Mouse (Mus musculus) MEL (cell line): ENCODE data around the gene Foxd2. TPM values are rescaled to one million over a fixed set of nuclear protein-coding genes. Genes with fewer than 3 reads are reported as not detected.

Source experiments
- DNase-seq: peaks from one replicate; pipeline ENCODE4 v3.0.0; 2011; ENCODE audit warnings: low read depth, low spot score
- H3K27ac ChIP-seq: 2 replicates; pipeline ENCODE4 v1.5.1; 2012; ENCODE audit warnings: low read depth, mild to moderate bottlenecking, control low read depth, low read length, moderate library complexity; ENCODE audit not compliant: control insufficient read depth
- H3K27me3 ChIP-seq, 2 experiments: fragments of 150-350 bp in 1 of 2; sonication (generic) in 1 of 2; 2 replicates each; pipeline ENCODE4 v1.6.1; 2012; ENCODE audit warnings: low read length in 2 of 2, mild to moderate bottlenecking in 2 of 2, improper control_type of control experiment in 1 of 2, moderate library complexity in 1 of 2; ENCODE audit not compliant: insufficient read depth in 2 of 2, control insufficient read depth in 1 of 2
- H3K36me3 ChIP-seq, 2 experiments: 2 replicates each; pipeline ENCODE4 v1.6.1; 2012 to 2014; ENCODE audit warnings: low read length in 2 of 2, improper control_type of control experiment in 1 of 2, inconsistent platforms in 1 of 2, mild to moderate bottlenecking in 1 of 2; ENCODE audit not compliant: insufficient read depth in 2 of 2, control insufficient read depth in 1 of 2
- H3K4me1 ChIP-seq, 2 experiments: fragments of 150-350 bp in 1 of 2; sonication (generic) in 1 of 2; 2 replicates each; pipeline ENCODE4 v1.6.1; 2012; ENCODE audit warnings: low read length in 2 of 2, improper control_type of control experiment in 1 of 2, mild to moderate bottlenecking in 1 of 2; ENCODE audit not compliant: insufficient read depth in 2 of 2, control insufficient read depth in 1 of 2
- H3K4me3 ChIP-seq, 2 experiments: fragments of 150-350 bp in 1 of 2; sonication (generic) in 1 of 2; 2 replicates each; pipeline ENCODE4 v1.5.1; 2012; ENCODE audit warnings: low read depth in 2 of 2, low read length in 2 of 2, mild to moderate bottlenecking in 2 of 2, moderate library complexity in 2 of 2, control low read depth in 1 of 2, improper control_type of control experiment in 1 of 2; ENCODE audit not compliant: control insufficient read depth in 1 of 2, insufficient read depth in 1 of 2
- H3K79me2 ChIP-seq: 2 replicates; pipeline ENCODE4 v1.6.1; 2012; ENCODE audit warnings: mild to moderate bottlenecking, low read length, moderate library complexity; ENCODE audit not compliant: control insufficient read depth, poor library complexity, insufficient read depth
- H3K9ac ChIP-seq: 2 replicates; pipeline ENCODE4 v1.6.1; 2012; ENCODE audit warnings: low read depth, mild to moderate bottlenecking, control low read depth, low read length, moderate library complexity; ENCODE audit not compliant: control insufficient read depth, poor library complexity, severe bottlenecking
- H3K9me3 ChIP-seq: fragments of 150-350 bp; sonication (generic); replicated peaks from 2 replicates; pipeline ENCODE4 v1.6.1; 2012; ENCODE audit warnings: mild to moderate bottlenecking, low read length, improper control_type of control experiment, moderate library complexity; ENCODE audit not compliant: insufficient read depth
- BHLHE40 ChIP-seq: IDR thresholded peaks from 2 replicates; pipeline ENCODE4 v1.6.1; 2012; ENCODE audit warnings: low read depth, mild to moderate bottlenecking, inconsistent platforms, low read length, improper control_type of control experiment, borderline replicate concordance
- CHD2 ChIP-seq: IDR thresholded peaks from 2 replicates; pipeline ENCODE4 v1.6.1; 2011; ENCODE audit warnings: low read length, improper control_type of control experiment
- CTCF ChIP-seq, 3 experiments: IDR thresholded peaks in 2 of 3; conservative IDR thresholded peaks in 1 of 3; 2 replicates each; pipeline ENCODE4 v1.5.1; 2011 to 2012; ENCODE audit warnings: low read length in 3 of 3, low read depth in 2 of 3, mild to moderate bottlenecking in 2 of 3, improper control_type of control experiment in 1 of 3, inconsistent platforms in 1 of 3, mixed read lengths in 1 of 3, moderate library complexity in 1 of 3; ENCODE audit not compliant: control insufficient read depth in 1 of 3, insufficient read depth in 1 of 3, poor library complexity in 1 of 3, severe bottlenecking in 1 of 3
- E2F4 ChIP-seq: IDR thresholded peaks from 2 replicates; pipeline ENCODE4 v1.6.1; 2011; ENCODE audit warnings: low read depth, low read length, improper control_type of control experiment, borderline replicate concordance
- ELF1 ChIP-seq: IDR thresholded peaks from 2 replicates; pipeline ENCODE4 v1.6.1; 2014; ENCODE audit warnings: low read depth, mild to moderate bottlenecking, inconsistent platforms, low read length, improper control_type of control experiment, moderate library complexity
- ETS1 ChIP-seq: IDR thresholded peaks from 2 replicates; pipeline ENCODE4 v1.6.1; 2012; ENCODE audit warnings: low read depth, mild to moderate bottlenecking, inconsistent platforms, low read length, improper control_type of control experiment, moderate library complexity
- GATA1 ChIP-seq: IDR thresholded peaks from 2 replicates; pipeline ENCODE4 v1.6.1; 2011; ENCODE audit warnings: low read depth, low read length, improper control_type of control experiment
- HCFC1 ChIP-seq: IDR thresholded peaks from 2 replicates; pipeline ENCODE4 v1.6.1; 2012; ENCODE audit warnings: low read depth, mild to moderate bottlenecking, inconsistent platforms, low read length, improper control_type of control experiment, moderate library complexity
- JUND ChIP-seq: IDR thresholded peaks from 2 replicates; pipeline ENCODE4 v1.6.1; 2011; ENCODE audit warnings: low read depth, mild to moderate bottlenecking, improper control_type of control experiment, low read length
- KAT2A ChIP-seq: conservative IDR thresholded peaks from 2 replicates; pipeline ENCODE4 v1.6.1; 2012; ENCODE audit warnings: low read depth, low read length, improper control_type of control experiment, inconsistent platforms
- MAFK ChIP-seq: IDR thresholded peaks from 2 replicates; pipeline ENCODE4 v1.6.1; 2011; ENCODE audit warnings: low read depth, mild to moderate bottlenecking, low read length, improper control_type of control experiment, borderline replicate concordance
- MAX ChIP-seq: IDR thresholded peaks from 2 replicates; pipeline ENCODE4 v1.6.1; 2011; ENCODE audit warnings: low read length, improper control_type of control experiment
- MAZ ChIP-seq: IDR thresholded peaks from 2 replicates; pipeline ENCODE4 v1.6.1; 2012; ENCODE audit warnings: low read depth, mild to moderate bottlenecking, inconsistent platforms, low read length, improper control_type of control experiment
- MEF2A ChIP-seq: IDR thresholded peaks from 2 replicates; pipeline ENCODE4 v1.6.1; 2014; ENCODE audit warnings: low read depth, mild to moderate bottlenecking, inconsistent platforms, low read length, improper control_type of control experiment; ENCODE audit not compliant: poor library complexity, insufficient replicate concordance, severe bottlenecking; ENCODE audit errors: extremely low read depth
- MYB ChIP-seq: IDR thresholded peaks from 2 replicates; pipeline ENCODE4 v1.6.1; 2011; ENCODE audit warnings: mild to moderate bottlenecking, low read depth, low read length, improper control_type of control experiment
- MYC ChIP-seq: IDR thresholded peaks from 2 replicates; pipeline ENCODE4 v1.6.1; 2011; ENCODE audit warnings: low read depth, mild to moderate bottlenecking, low read length, improper control_type of control experiment, moderate library complexity
- NELFE ChIP-seq: IDR thresholded peaks from 2 replicates; pipeline ENCODE4 v1.6.1; 2011; ENCODE audit warnings: low read depth, low read length, improper control_type of control experiment
- NRF1 ChIP-seq: IDR thresholded peaks from 2 replicates; pipeline ENCODE4 v1.6.1; 2014; ENCODE audit warnings: low read depth, mild to moderate bottlenecking, inconsistent platforms, low read length, improper control_type of control experiment, moderate library complexity; ENCODE audit not compliant: poor library complexity, insufficient read depth, severe bottlenecking
- POLR2A ChIP-seq, 2 experiments: IDR thresholded peaks; 2 replicates each; pipeline ENCODE4 v1.6.1; 2011 to 2012; ENCODE audit warnings: low read length in 2 of 2, mild to moderate bottlenecking in 2 of 2, control low read depth in 1 of 2, improper control_type of control experiment in 1 of 2, low read depth in 1 of 2, moderate library complexity in 1 of 2; ENCODE audit not compliant: control insufficient read depth in 1 of 2, insufficient read depth in 1 of 2, poor library complexity in 1 of 2
- RAD21 ChIP-seq: IDR thresholded peaks from 2 replicates; pipeline ENCODE4 v1.6.1; 2011; ENCODE audit warnings: mild to moderate bottlenecking, low read depth, low read length, improper control_type of control experiment
- RCOR1 ChIP-seq: IDR thresholded peaks from 2 replicates; pipeline ENCODE4 v1.6.1; 2012; ENCODE audit warnings: low read depth, mild to moderate bottlenecking, inconsistent platforms, low read length, improper control_type of control experiment
- SIN3A ChIP-seq: IDR thresholded peaks from 2 replicates; pipeline ENCODE4 v1.6.1; 2012; ENCODE audit warnings: low read length, improper control_type of control experiment, inconsistent platforms
- SMC3 ChIP-seq: IDR thresholded peaks from 2 replicates; pipeline ENCODE4 v1.6.1; 2011; ENCODE audit warnings: low read depth, low read length, improper control_type of control experiment
- TAL1 ChIP-seq: IDR thresholded peaks from 2 replicates; pipeline ENCODE4 v1.6.1; 2012; ENCODE audit warnings: mild to moderate bottlenecking, inconsistent platforms, low read length, moderate library complexity, mixed read lengths
- UBTF ChIP-seq: IDR thresholded peaks from 2 replicates; pipeline ENCODE4 v1.6.1; 2012; ENCODE audit warnings: low read depth, mild to moderate bottlenecking, inconsistent platforms, low read length, improper control_type of control experiment, moderate library complexity, borderline replicate concordance; ENCODE audit not compliant: insufficient read depth
- USF1 ChIP-seq: IDR thresholded peaks from 2 replicates; pipeline ENCODE4 v1.6.1; 2014; ENCODE audit warnings: low read depth, mild to moderate bottlenecking, inconsistent platforms, low read length, improper control_type of control experiment, moderate library complexity
- USF2 ChIP-seq, 2 experiments: IDR thresholded peaks; 2 replicates each; pipeline ENCODE4 v1.6.1; 2011 to 2012; ENCODE audit warnings: improper control_type of control experiment in 2 of 2, low read length in 2 of 2, borderline replicate concordance in 1 of 2, inconsistent platforms in 1 of 2, low read depth in 1 of 2, mild to moderate bottlenecking in 1 of 2; ENCODE audit not compliant: insufficient read depth in 1 of 2
- ZC3H11A ChIP-seq: IDR thresholded peaks from 2 replicates; pipeline ENCODE4 v1.6.1; 2012; ENCODE audit warnings: low read depth, mild to moderate bottlenecking, inconsistent platforms, low read length, improper control_type of control experiment
- ZMIZ1 ChIP-seq: IDR thresholded peaks from 2 replicates; pipeline ENCODE4 v1.6.1; 2012; ENCODE audit warnings: low read depth, mild to moderate bottlenecking, inconsistent platforms, low read length, improper control_type of control experiment, moderate library complexity
- ZNF384 ChIP-seq: IDR thresholded peaks from 2 replicates; pipeline ENCODE4 v1.6.1; 2012; ENCODE audit warnings: low read depth, mild to moderate bottlenecking, inconsistent platforms, low read length, improper control_type of control experiment
- polyA plus RNA-seq, 2 experiments: library from polyadenylated mRNA; stranded (reverse) in 1 of 2; unstranded in 1 of 2; fragments of >175 nt in 1 of 2; fragments of >200 nt in 1 of 2; gene quantifications; 2 replicates each; pipeline versions ENCODE4 v1.2.1 to v1.2.4; 2012; ENCODE audit warnings: low replicate concordance in 2 of 2, low read depth in 1 of 2; ENCODE audit not compliant: insufficient read length in 2 of 2, insufficient read depth in 1 of 2, missing spikeins in 1 of 2
- total RNA-seq: library from RNA; depleted of rRNA; stranded (reverse); fragments of 300-350 nt; gene quantifications from 2 replicates; pipeline ENCODE4 v1.2.3, GENCODE M21; 2012

Gene Foxd2
- total and polyA plus RNA-seq, 3 experiments: 0.73 to 1.1 TPM; not detected in 1

GRCm38 (mm10) chr4:114947395-114947794, 38.7 kb upstream of the Foxd2 start:
- Histone ChIP-seq H3K9me3 (no peaks in the 10 kb centered on the region), H3K4me1 (0 out of 4 replicates have a peak, but pooled peaks cover 0 to 2% of the 10 kb centered on the region in 2 experiments), H3K27me3 (no peaks in the 10 kb centered on the region; a peak in 1 of 4 replicates), H3K27ac (no peak overlapping the region)
- peak; percentile 82 for DNase-seq
- TF ChIP-seq UBTF (no peak), ZMIZ1 (no peak), CHD2 (no peak), RAD21 (peak; percentile 95), RCOR1 (no peak), ETS1 (no peak), POLR2A (IDR thresholded peaks at IDR 0.05; ENCODE audit: control insufficient read depth in 1 of 2, insufficient read depth in 1 of 2, low read depth in 1 of 2, low read length in 2 of 2, poor library complexity in 1 of 2) (no peak), MYC (no peak), GATA1 (no peak), SIN3A (0 out of 2 replicates have a peak, but pooled peaks have one; percentile 43), HCFC1 (no peak), SMC3 (peak; percentile 85), MAX (no peak), BHLHE40 (no peak), USF2 (IDR thresholded peaks at IDR 0.05; ENCODE audit: borderline replicate concordance in 1 of 2, insufficient read depth in 1 of 2, low read depth in 1 of 2, low read length in 2 of 2) (no peak), USF1 (no peak), MEF2A (no peak), NRF1 (no peak), E2F4 (no peak), CTCF (IDR thresholded peaks at IDR 0.05 in 2 of 3, conservative IDR thresholded peaks at IDR 0.05 in 1 of 3; ENCODE audit: control insufficient read depth in 1 of 3, insufficient read depth in 1 of 3, low read depth in 2 of 3, low read length in 3 of 3, poor library complexity in 1 of 3, severe bottlenecking in 1 of 3) (peak; percentile 78 to 96 (median 94)), MYB (no peak), TAL1 (no peak), ZNF384 (no peak), ZC3H11A (peak; percentile 81), MAZ (no peak), ELF1 (no peak), NELFE (no peak), JUND (no peak), MAFK (no peak), KAT2A (no peak)
- TF ChIP-seq, all 39 proteins: peak for 5
- H3K4me3 ChIP-seq: no peak overlapping the region
- H3K79me2 ChIP-seq: no peaks in the 10 kb centered on the region
- no peak overlapping the region for H3K9ac ChIP-seq
- H3K36me3 ChIP-seq: no peaks in the 10 kb centered on the region
